Comparison of ENCODE assay signal across 20 mouse cellular contexts in the genomic region with DNA sequence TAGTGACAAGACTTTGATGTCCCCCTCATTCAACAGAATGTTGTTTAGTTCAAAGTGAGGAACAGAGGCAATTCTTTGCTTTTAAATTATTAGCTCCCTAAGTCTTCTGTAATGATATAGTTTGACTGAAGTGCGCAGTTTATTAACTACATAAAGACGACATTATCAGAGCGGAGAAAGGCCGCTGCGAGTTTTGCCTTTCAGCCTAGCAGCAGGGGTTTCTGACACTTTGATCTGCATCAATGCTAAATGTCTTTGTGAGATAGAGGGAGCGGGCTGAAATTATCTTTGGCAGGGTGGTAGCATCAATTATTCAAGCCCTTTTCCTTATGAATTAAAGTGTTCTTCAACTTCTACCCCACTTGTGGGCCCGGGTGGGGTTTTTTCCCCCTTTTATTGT.
DNase-seq lines count a peak whose midpoint lies in the region; ATAC-seq and TF ChIP-seq lines count a peak whose summit lies in the region.
"Had no signal": no experiment of that assay in that cellular context is flagged by ENCODE, and none has a peak within 500 bp of the region (broad histone marks: within the 10 kb centered on the region; RNA-seq: fewer than 3 reads in every experiment).

No protein-coding gene starts in this region.

- no peak for ATAC-seq in midbrain, embryonic 12.5 days (ENCODE audit: low FRiP score, low read depth)
- ATAC-seq in midbrain, postnatal 0 days (ENCODE audit: low FRiP score), result no peak
- ATAC-seq in forebrain, embryonic 16.5 days, result no peak
- ATAC-seq in neural tube, embryonic 15.5 days (ENCODE audit: low FRiP score), result no peak
- ATAC-seq: liver, embryonic 12.5 days had no signal

- no peaks in the 10 kb centered on the region for H3K36me3 ChIP-seq in midbrain, embryonic 12.5 days
- no peaks in the 10 kb centered on the region for H3K36me3 ChIP-seq in midbrain, postnatal 0 days (ENCODE audit: insufficient read depth, low read length)
- H3K36me3 ChIP-seq in forebrain, embryonic 16.5 days (ENCODE audit: control insufficient read depth, insufficient read depth), result no peaks in the 10 kb centered on the region
- H3K36me3 ChIP-seq in neural tube, embryonic 15.5 days, result no peaks in the 10 kb centered on the region
- H3K36me3 ChIP-seq: embryonic facial prominence, embryonic 13.5 days; kidney, embryonic 15.5 days; limb, embryonic 13.5 days; liver, embryonic 12.5 days; stomach, embryonic 15.5 days had no signal

- 27% methylated on average over 7 of the region's 7 CpGs for WGBS in midbrain, embryonic 12.5 days
- 19% methylated on average over 7 of the region's 7 CpGs for WGBS in midbrain, postnatal 0 days
- WGBS in forebrain, embryonic 16.5 days, result 11% methylated on average over 7 of the region's 7 CpGs
- 13% methylated on average over 7 of the region's 7 CpGs for WGBS in neural tube, embryonic 15.5 days

- no peak overlapping the region for H3K4me3 ChIP-seq in midbrain, embryonic 12.5 days
- H3K4me3 ChIP-seq in midbrain, postnatal 0 days (ENCODE audit: low read depth, low read length), result no peak overlapping the region
- H3K4me3 ChIP-seq in forebrain, embryonic 16.5 days (replicated peaks; ENCODE audit: low read length), result no peak overlapping the region
- no peak overlapping the region for H3K4me3 ChIP-seq in neural tube, embryonic 15.5 days (replicated peaks)
- H3K4me3 ChIP-seq: embryonic facial prominence, embryonic 13.5 days; erythroblast, embryonic 14.5 days; gastrocnemius, adult 2 months; kidney, embryonic 15.5 days; limb, embryonic 13.5 days; liver, embryonic 12.5 days; stomach, embryonic 15.5 days had no signal

- intact Hi-C loops in gastrocnemius, postnatal 36 days (cut with DNase I), result no loop called here

- H3K4me2 ChIP-seq in midbrain, embryonic 12.5 days (replicated peaks), result peak overlapping the region; percentile 10; the same call in 1 of the 2 replicates
- H3K4me2 ChIP-seq in midbrain, postnatal 0 days (ENCODE audit: low read depth, low read length, poor library complexity, severe bottlenecking), result no peak overlapping the region
- peak overlapping the region; percentile 3; the same call in 1 of the 2 replicates for H3K4me2 ChIP-seq in forebrain, embryonic 16.5 days (ENCODE audit: low read length)
- no peak overlapping the region for H3K4me2 ChIP-seq in neural tube, embryonic 15.5 days
- H3K4me2 ChIP-seq: embryonic facial prominence, embryonic 13.5 days; kidney, embryonic 15.5 days; limb, embryonic 13.5 days; liver, embryonic 12.5 days; stomach, embryonic 15.5 days had no signal

- H3K9me3 ChIP-seq in midbrain, embryonic 12.5 days, result no peaks in the 10 kb centered on the region
- H3K9me3 ChIP-seq in midbrain, postnatal 0 days (ENCODE audit: low read length), result no peaks in the 10 kb centered on the region
- H3K9me3 ChIP-seq in forebrain, embryonic 16.5 days (ENCODE audit: control insufficient read depth, low read length), result no peaks in the 10 kb centered on the region
- no peaks in the 10 kb centered on the region for H3K9me3 ChIP-seq in neural tube, embryonic 15.5 days (replicated peaks)
- H3K9me3 ChIP-seq: embryonic facial prominence, embryonic 13.5 days; kidney, embryonic 15.5 days; limb, embryonic 13.5 days; liver, embryonic 12.5 days; stomach, embryonic 15.5 days had no signal

- peaks cover 10% of the 10 kb centered on the region for H3K27me3 ChIP-seq in midbrain, embryonic 12.5 days
- no peaks in the 10 kb centered on the region for H3K27me3 ChIP-seq in midbrain, postnatal 0 days (ENCODE audit: insufficient read depth, low read length)
- no peaks in the 10 kb centered on the region for H3K27me3 ChIP-seq in forebrain, embryonic 16.5 days (replicated peaks; ENCODE audit: control insufficient read depth, insufficient read depth, low read length)
- H3K27me3 ChIP-seq in neural tube, embryonic 15.5 days (replicated peaks), result no peaks in the 10 kb centered on the region
- H3K27me3 ChIP-seq: embryonic facial prominence, embryonic 13.5 days; kidney, embryonic 15.5 days; limb, embryonic 13.5 days; liver, embryonic 12.5 days; stomach, embryonic 15.5 days had no signal

- DNase-seq in embryo, embryonic 10 days (ENCODE audit: low spot score), result peak; percentile 16
- no peak for DNase-seq in embryo, embryonic 11 days
- DNase-seq in midbrain, postnatal 0 days (ENCODE audit: low spot score), result no peak
- DNase-seq in gastrocnemius, postnatal 36 days, result no peak
- DNase-seq in cerebellum, adult 9-11 months, result no peak
- DNase-seq: cerebellum, adult 8-10 months; gastrocnemius, adult 2 months; kidney, adult 11 months; kidney, postnatal 36 days; right cerebral cortex, adult 18-20 months; thymus, adult 18-20 months had no signal

- H3K27ac ChIP-seq in midbrain, embryonic 12.5 days (replicated peaks), result no peak overlapping the region
- no peak overlapping the region for H3K27ac ChIP-seq in midbrain, postnatal 0 days (ENCODE audit: low read depth, low read length)
- H3K27ac ChIP-seq in forebrain, embryonic 16.5 days (ENCODE audit: low read length), result no peak overlapping the region
- 0 out of 2 replicates have a peak overlapping the region, but pooled peaks have one; percentile 45 for H3K27ac ChIP-seq in neural tube, embryonic 15.5 days (replicated peaks)
- H3K27ac ChIP-seq: embryonic facial prominence, embryonic 13.5 days; gastrocnemius, adult 2 months; kidney, embryonic 15.5 days; limb, embryonic 13.5 days; liver, embryonic 12.5 days; stomach, embryonic 15.5 days had no signal

- peaks cover 34% of the 10 kb centered on the region for H3K4me1 ChIP-seq in midbrain, embryonic 12.5 days
- H3K4me1 ChIP-seq in midbrain, postnatal 0 days (ENCODE audit: insufficient read depth, low read length), result no peaks in the 10 kb centered on the region
- peaks cover 7% of the 10 kb centered on the region for H3K4me1 ChIP-seq in forebrain, embryonic 16.5 days (replicated peaks; ENCODE audit: control insufficient read depth, insufficient read depth, low read length)
- H3K4me1 ChIP-seq in neural tube, embryonic 15.5 days, result peaks cover 16% of the 10 kb centered on the region
- H3K4me1 ChIP-seq: embryonic facial prominence, embryonic 13.5 days; limb, embryonic 13.5 days; liver, embryonic 12.5 days; stomach, embryonic 15.5 days had no signal

- no peak for TF ChIP-seq CTCF in midbrain, postnatal 0 days (IDR thresholded peaks at IDR 0.05)

- H3K9ac ChIP-seq in midbrain, embryonic 12.5 days (replicated peaks), result no peak overlapping the region
- no peak overlapping the region for H3K9ac ChIP-seq in midbrain, postnatal 0 days (replicated peaks; ENCODE audit: low read length, poor library complexity, severe bottlenecking)
- no peak overlapping the region for H3K9ac ChIP-seq in forebrain, embryonic 16.5 days (replicated peaks; ENCODE audit: low read depth, low read length)
- no peak overlapping the region for H3K9ac ChIP-seq in neural tube, embryonic 15.5 days (replicated peaks)
- H3K9ac ChIP-seq: embryonic facial prominence, embryonic 13.5 days; kidney, embryonic 15.5 days; limb, embryonic 13.5 days; liver, embryonic 12.5 days; stomach, embryonic 15.5 days had no signal

Comparison
In these comparisons a context has a peak if more than half of its experiments do, and no peak if none do; other contexts are left out.
1. H3K4me2 ChIP-seq: peak in midbrain, embryonic 12.5 days (single experiment) and forebrain, embryonic 16.5 days (single experiment); none in midbrain, postnatal 0 days (single experiment) and neural tube, embryonic 15.5 days (single experiment).